Mouse (Mus musculus): ENCODE measurements around the gene Yes1.
"Not testable (repeated sequence)": the region's sequence is repeated elsewhere in the genome, so short reads cannot be mapped to it uniquely, and the experiment has no call there.

Yes1 gene

GRCm38 (mm10) chr5:32720416-32720815 lies 109.4 kb downstream of the Yes1 start:
- Histone ChIP-seq H3K36me3 (ENCODE audit: control insufficient read depth, insufficient read depth, low read length, poor library complexity, severe bottlenecking) (no peaks in the 10 kb centered on the region), H3K27me3 (ENCODE audit: control insufficient read depth, insufficient read depth, low read length, poor library complexity, severe bottlenecking) (no peaks in the 10 kb centered on the region)
- no peak for DNase-seq (ENCODE audit: low read depth, low spot score)

- no peaks in the 10 kb centered on the region for H3K36me3 ChIP-seq (ENCODE audit: control insufficient read depth, insufficient read depth, low read length, poor library complexity, severe bottlenecking)
- no peaks in the 10 kb centered on the region for H3K27me3 ChIP-seq (ENCODE audit: control insufficient read depth, insufficient read depth, low read length, poor library complexity, severe bottlenecking)
- no peak for DNase-seq (ENCODE audit: low read depth, low spot score)
Measured at GRCm38 (mm10) chr5:32721316-32721715, 110.3 kb downstream of the Yes1 start.

- no peaks in the 10 kb centered on the region for H3K27me3 ChIP-seq (ENCODE audit: control insufficient read depth, insufficient read depth, low read length, poor library complexity, severe bottlenecking)
- DNase-seq (ENCODE audit: low read depth, low spot score), result no peak
- no peaks in the 10 kb centered on the region for H3K36me3 ChIP-seq (ENCODE audit: control insufficient read depth, insufficient read depth, low read length, poor library complexity, severe bottlenecking)
Measured at GRCm38 (mm10) chr5:32722263-32722662, 111.3 kb downstream of the Yes1 start.

DNA sequence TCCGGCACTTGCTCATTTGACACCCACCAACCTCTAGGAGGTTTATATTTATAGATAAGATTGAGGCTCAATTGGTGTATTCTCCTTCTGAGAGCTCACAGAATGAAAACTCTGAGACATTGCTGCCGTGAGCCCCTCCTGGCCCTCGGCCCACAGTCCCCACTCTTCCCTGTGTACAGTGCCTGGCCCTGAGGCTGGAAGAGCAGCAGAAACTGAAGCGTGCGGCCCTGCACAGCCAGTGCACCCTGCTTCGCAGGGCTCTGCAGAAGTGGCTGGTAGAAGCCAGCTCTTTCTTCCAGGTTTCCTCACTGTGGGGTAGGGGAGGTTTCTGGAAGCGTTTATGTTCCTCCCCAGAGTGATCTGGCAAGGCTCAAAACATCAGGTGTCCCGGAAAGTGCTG lies 111.7 kb downstream of the Yes1 start:
- H3K36me3 ChIP-seq (ENCODE audit: control insufficient read depth, insufficient read depth, low read length, poor library complexity, severe bottlenecking); H3K27me3 ChIP-seq (ENCODE audit: control insufficient read depth, insufficient read depth, low read length, poor library complexity, severe bottlenecking); DNase-seq (ENCODE audit: low read depth, low spot score): not testable (repeated sequence)

DNA sequence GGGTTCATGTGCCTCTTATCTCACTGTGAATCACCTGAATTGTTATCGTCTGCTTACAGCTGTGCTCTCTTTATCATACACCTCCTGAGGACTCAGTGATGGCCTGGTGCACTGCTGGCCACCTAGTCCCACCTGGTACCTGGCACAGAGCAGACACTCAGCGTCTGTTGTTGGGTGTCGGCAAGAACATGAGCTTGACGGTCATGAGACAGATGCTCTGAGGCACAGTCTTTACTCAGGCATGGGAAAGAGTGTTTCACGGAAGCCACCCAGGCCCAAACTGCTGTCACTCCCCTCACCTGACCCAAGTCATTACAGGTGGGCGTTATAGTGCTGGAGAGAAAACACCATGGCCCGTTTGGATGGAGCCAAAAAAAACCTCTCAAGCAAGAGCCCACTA lies 113.0 kb downstream of the Yes1 start:
- DNase-seq (ENCODE audit: low read depth, low spot score), result no peak
- no peaks in the 10 kb centered on the region for H3K36me3 ChIP-seq (ENCODE audit: control insufficient read depth, insufficient read depth, low read length, poor library complexity, severe bottlenecking)
- H3K27me3 ChIP-seq (ENCODE audit: control insufficient read depth, insufficient read depth, low read length, poor library complexity, severe bottlenecking), result no peaks in the 10 kb centered on the region

- H3K36me3 ChIP-seq (ENCODE audit: control insufficient read depth, insufficient read depth, low read length, poor library complexity, severe bottlenecking); DNase-seq (ENCODE audit: low read depth, low spot score); H3K27me3 ChIP-seq (ENCODE audit: control insufficient read depth, insufficient read depth, low read length, poor library complexity, severe bottlenecking): not testable (repeated sequence)
Measured at GRCm38 (mm10) chr5:32725397-32725796, 114.4 kb downstream of the Yes1 start.

GRCm38 (mm10) chr5:32728300-32728699 lies 117.3 kb downstream of the Yes1 start:
- Histone ChIP-seq H3K27me3 (ENCODE audit: control insufficient read depth, insufficient read depth, low read length, poor library complexity, severe bottlenecking) (no peaks in the 10 kb centered on the region), H3K36me3 (ENCODE audit: control insufficient read depth, insufficient read depth, low read length, poor library complexity, severe bottlenecking) (no peaks in the 10 kb centered on the region)
- DNase-seq (ENCODE audit: low read depth, low spot score), result no peak

GRCm38 (mm10) chr5:32728851-32729250 lies 117.9 kb downstream of the Yes1 start:
- no peak for DNase-seq (ENCODE audit: low read depth, low spot score)
- H3K36me3 ChIP-seq (ENCODE audit: control insufficient read depth, insufficient read depth, low read length, poor library complexity, severe bottlenecking), result no peaks in the 10 kb centered on the region; the same call in 1 of the 2 replicates
- H3K27me3 ChIP-seq (ENCODE audit: control insufficient read depth, insufficient read depth, low read length, poor library complexity, severe bottlenecking), result no peaks in the 10 kb centered on the region

- DNase-seq (ENCODE audit: low read depth, low spot score); H3K27me3 ChIP-seq (ENCODE audit: control insufficient read depth, insufficient read depth, low read length, poor library complexity, severe bottlenecking); H3K36me3 ChIP-seq (ENCODE audit: control insufficient read depth, insufficient read depth, low read length, poor library complexity, severe bottlenecking): not testable (repeated sequence)
Measured at GRCm38 (mm10) chr5:32733892-32734291, 122.9 kb downstream of the Yes1 start.

DNA sequence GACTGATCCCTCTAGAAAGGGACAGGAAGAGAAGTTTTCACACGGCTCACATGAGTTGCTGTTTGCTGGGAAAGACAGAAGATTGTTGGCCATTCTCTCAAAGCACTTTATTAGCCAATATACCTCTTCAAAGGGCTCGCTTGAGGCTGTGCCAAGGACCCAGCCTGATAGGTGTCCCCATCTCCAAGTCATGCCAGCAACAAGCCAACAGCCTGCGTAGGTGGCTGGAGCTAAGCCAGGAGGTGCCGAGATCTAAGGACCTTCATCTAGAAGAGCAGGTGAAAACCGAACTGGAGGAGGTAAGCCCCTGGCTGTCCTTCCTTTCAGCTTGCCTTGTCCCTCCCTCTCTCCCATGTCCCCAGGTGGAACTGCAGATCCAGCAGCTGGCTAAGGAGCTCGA lies 124.8 kb downstream of the Yes1 start:
- H3K36me3 ChIP-seq (ENCODE audit: control insufficient read depth, insufficient read depth, low read length, poor library complexity, severe bottlenecking), result peaks cover 1% of the 10 kb centered on the region; the same call in 1 of the 2 replicates
- no peaks in the 10 kb centered on the region for H3K27me3 ChIP-seq (ENCODE audit: control insufficient read depth, insufficient read depth, low read length, poor library complexity, severe bottlenecking)
- DNase-seq (ENCODE audit: low read depth, low spot score), result no peak
